Mouse (Mus musculus) right cerebral cortex, adult 2 months (tissue): Measurements from ENCODE around the gene Btbd1.
A peak's percentile ranks its signal among the peaks of the same experiment; 100 is the strongest.
"Not testable (repeated sequence)": the region's sequence is repeated elsewhere in the genome, so short reads cannot be mapped to it uniquely, and the experiment has no call there.

Experiments used
- DNase-seq, 2 experiments: peaks; one replicate each; pipeline ENCODE4 v3.0.0; 2021 to 2022; ENCODE audit warnings: low spot score in 2 of 2

The Btbd1 gene

DNA sequence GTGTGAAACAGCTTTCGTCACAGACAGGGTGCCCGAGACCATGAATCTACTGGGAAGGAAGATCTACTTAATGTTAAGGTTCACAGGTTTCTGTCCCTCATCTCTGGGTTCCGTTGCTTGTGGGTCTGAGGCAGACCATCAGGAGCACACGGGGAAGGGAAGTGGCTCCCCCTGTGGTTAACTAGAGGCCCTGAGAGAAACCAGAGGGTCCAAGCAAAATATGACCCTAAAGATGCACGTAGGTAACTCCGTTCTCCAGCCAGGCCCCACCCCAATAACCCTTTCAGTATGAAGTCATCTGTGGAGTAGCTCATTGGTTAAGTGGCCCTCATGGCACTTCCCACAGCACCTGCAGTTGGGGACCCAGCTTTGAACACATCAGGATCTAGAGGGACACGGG lies 20.4 kb upstream of the Btbd1 start:
- no peak for DNase-seq

DNA sequence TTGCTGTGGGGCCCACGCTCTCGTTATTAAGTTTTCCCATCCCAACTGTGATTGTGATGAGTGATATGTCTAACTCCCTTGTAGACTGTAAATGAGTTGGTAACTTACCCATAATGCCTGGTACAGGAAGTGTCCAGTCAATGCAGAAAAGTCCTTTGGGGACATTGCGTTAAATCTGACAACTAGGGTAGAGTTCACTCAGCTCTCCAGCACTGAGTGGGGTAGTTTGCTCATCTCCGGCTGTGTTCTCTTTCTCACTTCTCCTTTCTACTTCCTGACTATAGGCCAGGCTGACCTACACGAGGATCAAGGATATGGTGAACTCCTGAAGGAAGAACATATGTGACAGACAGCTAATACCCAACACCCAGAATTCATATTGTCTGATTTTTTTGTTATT lies 20.0 kb upstream of the Btbd1 start:
- DNase-seq: no peak

DNA sequence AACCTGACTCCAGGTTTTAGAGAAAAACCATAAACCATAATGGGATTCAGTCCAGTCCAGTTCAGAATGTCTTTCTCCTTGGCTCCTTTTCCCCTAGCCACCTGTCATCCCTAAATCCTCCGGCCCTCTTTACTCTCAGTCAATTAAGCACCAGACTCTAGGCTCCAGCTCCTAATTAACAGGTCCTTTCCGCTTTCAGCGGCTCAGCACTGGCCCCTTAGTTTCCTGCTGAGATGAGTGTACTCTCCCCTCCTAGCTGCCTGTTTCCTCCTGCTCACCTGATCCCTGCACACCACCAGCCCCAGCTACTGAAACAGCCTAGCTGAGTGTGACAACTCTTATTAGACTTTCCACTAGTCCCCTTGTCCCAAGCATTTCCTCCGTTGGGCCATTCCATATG lies 18.5 kb upstream of the Btbd1 start:
- DNase-seq: no peak

DNA sequence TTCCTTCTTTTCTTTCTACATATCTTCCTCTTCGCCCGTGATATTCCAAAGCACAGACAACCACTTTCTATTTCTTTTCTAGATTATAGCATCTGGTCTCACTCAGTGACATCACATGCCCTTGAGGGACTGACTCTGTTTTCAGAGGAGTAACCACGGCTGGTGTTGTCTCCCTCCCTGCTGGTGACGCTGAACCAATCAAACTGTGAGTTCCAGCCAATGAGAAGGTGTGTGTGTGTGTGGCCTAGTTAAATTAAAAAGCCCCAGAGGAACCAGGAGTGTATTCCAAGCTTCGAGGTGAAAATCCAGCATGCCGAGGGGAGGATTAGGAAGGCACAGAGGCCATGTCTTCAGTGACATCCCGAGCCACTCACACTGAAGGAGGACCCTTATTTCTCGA lies 17.8 kb upstream of the Btbd1 start:
- DNase-seq: no peak

DNA sequence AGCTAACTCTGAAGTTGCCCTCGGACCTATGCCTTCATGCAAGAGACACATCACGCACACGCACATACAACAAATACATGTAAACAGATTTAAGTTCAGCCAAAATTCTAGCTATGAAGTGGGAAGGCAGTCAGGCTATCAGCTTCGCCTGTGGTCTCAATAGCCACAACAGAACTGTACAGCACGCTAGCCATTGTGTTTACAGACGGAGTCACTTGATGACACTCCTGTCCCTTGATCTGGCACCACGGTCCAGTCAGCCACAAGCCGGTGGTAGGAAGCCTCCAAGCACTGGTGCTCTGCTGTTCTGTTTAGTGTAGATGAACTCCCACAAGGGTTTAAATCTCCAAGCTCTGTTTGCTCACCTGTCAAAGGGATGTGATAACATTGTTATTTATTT lies 16.8 kb upstream of the Btbd1 start:
- no peak for DNase-seq

DNA sequence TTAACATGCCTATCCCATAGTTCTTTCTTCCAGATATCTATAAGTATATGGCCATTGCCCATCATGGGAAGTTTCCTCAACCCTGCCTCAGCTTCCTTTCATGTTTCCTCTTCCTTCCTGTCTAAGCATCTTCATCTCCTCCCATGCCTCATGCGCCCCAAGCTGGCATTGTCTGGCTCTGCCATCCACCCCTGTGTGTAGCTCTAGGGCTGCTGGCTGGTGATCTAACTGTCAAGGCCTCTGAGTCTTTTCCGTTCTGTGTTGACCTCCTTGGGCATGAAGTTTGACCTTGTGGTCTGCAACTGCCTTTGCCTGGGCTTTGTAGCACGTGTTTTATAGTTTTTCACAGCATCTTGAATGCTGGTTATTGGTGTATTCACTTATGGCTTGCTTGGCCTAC lies 16.1 kb upstream of the Btbd1 start:
- DNase-seq: no peak

DNA sequence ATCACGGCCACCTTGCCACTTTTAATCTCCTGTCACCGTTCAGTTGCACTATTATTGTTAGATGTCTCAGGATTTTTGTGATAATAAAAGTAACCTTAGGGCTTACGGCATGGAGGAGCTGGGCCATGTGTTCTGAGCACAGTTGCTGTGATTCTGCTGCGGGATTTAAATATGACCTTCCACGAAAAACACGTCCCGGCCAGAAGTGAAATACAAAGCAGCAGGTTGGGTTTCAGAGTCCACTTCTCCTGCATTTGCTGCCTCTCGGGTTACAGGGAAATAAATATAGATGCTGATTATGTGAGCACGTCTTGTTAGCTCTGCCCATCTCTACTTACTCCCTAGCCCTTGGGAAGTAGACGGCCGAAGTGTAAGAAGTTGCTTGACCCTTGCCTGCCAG lies 15.6 kb upstream of the Btbd1 start:
- no peak for DNase-seq

DNA sequence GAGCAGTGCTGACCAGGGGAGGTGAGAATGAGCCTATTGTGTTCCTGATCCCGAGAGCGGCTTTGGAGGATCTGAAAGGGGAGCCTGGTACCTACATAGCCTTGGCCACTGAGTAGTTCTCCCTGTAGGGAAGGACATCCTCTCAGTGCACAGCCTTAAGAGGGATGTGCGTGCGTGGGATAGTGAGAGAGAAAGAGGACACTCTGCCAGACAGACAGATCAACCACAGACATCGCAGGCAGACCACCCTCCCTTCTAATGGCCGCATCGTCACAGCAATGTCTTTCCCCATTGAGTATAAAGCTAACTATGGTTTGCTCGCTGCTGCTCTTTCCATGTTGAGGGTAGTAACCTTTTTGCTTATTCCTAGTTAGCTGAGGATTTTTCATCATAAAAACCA lies 14.7 kb upstream of the Btbd1 start:
- no peak for DNase-seq

DNA sequence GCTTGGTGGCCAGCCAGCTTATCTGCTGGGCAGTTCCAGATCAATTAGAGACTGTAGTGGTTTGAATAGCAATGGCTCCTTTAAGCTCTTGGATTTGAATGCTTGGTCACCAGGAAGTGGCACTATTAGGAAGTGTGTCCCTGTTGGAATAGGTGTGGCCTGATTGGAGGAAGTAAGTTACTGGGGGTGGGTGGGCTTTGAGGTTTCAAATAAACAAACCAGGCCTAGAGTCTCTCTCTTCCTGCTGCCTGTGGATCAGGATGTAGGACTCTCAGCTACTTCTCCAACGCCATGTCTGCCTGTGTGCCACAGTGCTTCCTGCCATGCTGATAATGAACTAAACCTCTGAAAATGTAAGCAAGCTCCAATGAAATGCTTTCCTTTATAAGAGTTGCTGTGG lies 13.8 kb upstream of the Btbd1 start:
- DNase-seq: no peak

DNA sequence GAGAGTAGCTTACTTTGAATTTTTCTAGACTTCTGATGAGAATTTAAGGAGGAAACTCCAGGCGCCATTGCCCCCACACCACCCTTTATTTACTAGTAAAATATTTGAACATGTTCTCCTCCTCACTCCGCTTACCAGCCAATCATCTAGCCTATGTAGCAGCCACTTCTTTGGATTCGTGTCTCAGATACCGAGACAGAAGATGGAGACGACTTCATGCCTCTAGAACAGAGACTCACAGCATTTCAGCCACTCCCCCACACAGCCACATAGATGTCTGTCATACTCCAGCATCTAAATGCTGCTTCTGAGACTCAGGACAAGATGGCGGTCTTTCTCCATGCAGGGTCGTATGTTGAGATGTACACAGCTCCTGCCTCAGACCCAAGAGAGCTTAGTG lies 12.9 kb upstream of the Btbd1 start:
- DNase-seq: no peak

DNA sequence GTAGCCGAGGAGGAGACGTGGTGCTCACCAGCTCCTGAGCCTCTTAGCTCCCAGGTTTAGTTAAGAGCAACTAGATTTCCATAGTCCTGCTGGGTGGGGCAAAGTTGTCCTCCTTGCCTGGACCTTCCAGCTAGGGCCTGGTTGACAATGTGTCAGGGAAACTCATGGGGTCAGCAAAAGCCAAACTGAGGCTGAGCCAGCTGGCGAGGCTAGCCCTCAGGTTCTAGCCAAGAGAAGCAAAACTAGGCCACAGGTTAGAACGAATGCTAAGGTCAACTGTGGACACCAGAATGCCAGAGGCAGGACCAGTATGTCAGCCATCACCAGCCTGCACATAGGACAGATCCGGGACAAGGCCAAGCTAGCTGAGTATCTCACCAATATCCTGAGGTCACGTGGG lies 12.2 kb upstream of the Btbd1 start:
- DNase-seq: no peak

DNA sequence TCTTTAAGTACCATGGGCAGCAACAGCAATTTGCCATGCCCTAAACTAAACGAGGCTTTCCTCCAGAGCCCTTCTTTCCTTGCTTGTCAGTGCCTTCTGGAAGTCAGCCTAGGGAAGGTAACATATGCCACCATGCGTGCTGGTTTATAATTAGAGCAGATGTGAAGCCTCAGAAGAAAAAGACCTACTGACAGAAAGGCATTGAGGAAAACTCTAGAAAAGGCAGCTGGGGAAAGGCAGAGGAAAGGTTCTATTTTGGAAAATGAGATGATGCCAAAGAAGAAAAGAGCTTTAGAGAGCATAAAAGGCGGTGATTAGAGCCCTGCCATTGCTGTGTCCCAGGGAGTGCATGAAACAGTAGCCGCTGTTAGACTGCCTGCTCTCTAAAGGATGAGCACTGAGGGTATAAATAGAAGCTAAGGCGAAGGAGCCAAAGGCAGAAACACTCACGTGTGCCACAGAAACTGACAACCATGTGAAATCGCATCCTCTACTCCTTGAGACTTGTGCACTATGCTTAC lies 11.5 kb upstream of the Btbd1 start:
- no peak for DNase-seq

DNA sequence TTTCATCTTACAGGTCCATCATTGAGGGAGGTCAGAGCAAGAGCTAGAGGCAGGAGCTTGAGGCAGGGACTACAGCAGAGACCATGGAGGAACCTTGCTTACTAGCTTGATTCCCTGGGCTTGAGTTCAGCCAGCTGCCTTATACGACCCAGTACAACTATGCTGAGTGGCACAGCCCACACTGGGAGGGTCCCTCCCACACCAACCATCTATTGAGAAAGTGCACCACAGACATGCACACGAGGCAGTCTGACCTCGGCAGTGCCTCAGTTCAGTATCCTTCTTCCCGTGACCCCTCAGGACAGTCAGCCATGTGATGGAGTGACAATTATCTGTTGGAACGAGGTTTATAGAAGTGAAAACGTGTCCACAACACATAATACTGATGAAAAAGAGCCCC lies 10.5 kb upstream of the Btbd1 start:
- DNase-seq: no peak

DNA sequence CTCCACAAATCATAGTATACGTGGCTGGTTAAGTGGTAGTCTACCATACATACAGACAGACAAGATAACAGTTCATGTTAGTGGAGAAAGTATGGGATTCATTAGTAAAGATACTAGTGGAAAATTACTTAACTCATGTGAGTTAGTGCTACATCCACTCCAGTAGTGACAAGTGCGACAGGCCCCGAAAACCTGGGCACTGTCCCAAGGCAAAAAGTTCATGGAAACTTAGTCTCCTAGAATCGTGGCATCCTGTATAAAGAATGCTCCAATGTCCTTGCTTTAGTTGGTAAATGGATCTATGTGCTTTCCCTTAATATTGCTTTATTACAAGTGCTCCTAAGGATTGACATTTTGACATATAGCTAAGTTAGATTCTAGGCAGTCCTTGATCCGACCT lies 8.5 kb upstream of the Btbd1 start:
- not testable (repeated sequence) for DNase-seq

DNA sequence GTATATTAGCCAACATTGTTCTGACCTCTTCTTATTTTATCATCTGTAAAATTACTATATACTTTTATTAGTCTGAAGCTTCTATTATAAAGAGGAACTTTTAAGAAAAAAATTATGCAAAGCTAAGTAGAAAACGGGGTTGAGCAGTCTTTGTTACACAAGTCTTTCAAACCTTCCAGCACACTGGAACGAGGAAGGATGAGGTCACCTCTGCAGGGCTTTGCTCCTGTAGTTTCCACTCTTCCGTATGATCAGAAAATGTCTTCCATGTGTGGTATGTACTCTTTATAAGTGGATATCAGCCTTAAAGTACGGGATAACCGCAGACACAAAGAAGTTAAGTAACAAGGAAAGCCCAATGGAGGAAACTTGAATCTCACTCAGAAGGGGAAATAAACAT lies 6.2 kb upstream of the Btbd1 start:
- no peak for DNase-seq

DNA sequence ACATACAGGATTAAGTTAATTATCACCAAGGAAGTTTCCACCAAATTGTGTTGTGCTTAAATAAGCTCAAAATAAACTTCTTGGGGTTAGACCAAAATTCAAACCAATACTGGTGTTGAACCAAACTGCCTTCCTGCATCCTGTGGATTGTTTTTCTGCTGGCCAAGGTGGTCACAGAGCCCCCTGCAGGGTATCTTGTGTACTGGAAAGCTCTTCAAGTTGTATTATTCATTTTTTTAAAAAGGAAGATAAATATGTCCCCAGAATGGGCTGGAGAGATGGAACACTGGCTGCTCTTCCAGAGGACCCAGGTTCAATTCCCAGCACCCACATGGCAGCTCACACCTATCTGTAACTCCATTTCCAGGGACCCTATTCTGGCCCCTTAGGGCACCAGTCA lies 5.6 kb upstream of the Btbd1 start:
- DNase-seq: no peak

DNA sequence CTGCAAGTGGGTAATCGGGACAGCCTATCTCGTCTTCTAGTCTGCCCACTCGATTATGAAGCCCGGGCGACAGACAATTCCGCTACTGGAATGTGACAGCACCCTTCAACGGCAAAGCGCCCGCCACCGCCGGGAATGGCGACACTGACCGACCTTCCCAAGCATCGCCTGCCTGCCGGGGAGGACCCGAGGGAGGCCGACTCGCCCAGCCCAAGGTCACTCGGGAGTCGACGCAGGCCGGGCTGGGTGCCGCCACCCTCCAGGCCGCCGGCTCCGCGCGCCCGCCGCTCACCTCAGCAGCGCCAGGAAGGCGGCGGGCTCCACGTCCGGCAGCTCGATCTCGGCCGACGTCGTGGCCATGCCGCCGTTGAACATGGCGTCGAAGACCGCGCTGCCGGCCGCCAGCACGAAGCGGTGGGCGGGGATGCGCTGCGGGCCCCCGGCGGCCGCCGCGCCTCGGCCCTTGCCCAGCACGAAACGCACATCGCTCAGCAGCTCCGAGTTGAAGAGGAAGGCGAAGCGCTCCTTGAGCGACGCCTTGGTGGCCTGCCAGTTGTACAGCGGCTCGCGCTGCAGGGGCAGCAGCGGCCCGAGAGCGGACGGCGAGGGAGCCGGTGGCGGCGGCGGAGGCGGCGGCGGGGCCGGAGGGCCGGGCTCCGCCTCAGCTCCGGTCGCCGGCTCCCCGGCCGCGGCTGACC lies 401 bp downstream of the Btbd1 start:
- peak; percentile 43 to 57 for DNase-seq

DNA sequence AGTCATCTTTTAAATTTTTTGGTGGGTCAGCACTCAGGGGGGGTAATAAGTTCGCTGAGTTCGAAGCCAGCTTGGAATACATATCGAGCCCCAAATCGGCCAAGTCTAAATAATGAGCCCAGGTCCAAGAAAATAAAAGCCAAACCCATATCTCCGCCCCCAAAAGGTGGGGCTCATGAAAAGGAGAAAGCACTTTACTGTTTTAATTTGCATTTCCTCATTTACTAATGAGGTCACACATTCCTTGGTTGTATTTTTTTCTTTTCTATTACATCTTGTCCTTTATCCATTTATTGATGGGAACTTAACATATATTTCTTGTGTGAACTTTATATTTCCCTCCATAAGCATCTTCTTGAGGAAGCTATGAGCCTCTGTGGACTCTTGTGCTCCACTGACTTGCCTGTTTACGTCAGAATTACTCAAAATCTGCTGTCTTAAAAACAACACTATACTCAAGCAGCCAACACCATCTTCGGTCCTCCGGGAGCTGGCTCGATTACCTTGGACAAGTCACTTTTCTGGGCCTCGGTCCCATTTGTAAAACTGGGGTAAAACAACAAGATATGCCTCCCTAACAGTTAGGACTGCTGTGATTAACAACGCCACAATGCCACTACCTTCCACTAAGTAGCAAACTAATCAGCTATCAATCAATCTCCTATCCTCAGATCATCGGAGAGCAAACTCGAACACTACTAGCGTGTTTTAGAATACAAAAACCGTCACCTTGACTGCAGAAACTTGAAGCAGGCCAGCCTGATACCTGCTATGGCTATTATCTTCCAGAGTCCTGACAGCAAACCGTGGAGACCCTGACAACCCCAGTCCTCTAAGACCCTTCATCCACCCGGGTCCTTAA lies 1.2 kb downstream of the Btbd1 start:
- DNase-seq: peak in 1 of 2 experiments; percentile 50

DNA sequence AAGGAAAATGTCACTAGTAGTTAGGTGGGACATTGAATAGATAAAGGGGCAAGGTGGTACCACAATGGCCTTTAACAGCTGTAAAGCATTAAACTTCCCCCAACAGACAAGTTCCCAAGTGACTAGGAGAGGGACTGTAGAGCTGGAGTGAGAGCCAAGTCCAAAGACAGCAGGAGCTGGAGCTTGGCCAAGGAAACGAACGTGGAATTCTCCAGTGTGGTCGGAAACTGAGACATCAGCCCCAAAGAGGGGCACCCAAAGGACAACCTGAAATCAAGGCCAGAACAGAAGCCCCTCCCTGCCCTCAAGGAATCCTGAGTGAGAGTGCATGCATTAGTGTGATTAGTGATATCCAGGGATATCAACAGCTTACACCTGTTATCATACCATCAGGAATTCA lies 3.9 kb downstream of the Btbd1 start:
- no peak for DNase-seq

DNA sequence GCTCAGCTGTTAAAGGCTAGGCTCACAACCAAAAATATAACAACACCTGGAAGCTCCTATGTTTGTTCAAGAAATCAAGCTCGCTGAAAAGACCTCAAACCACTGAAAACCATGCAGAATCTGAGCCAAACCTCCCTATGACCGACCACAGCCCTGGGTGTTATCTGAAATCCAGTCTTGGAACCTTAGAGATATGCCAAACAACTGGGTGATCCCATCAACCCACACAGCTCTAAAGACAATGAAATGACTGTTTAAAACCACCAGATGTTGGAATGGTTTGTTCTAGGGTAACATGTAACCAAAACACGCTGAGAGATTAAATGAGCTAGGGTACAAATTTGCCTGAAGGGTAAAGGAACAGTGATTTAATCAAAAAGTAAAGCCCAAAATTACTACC lies 4.3 kb downstream of the Btbd1 start:
- no peak for DNase-seq

DNA sequence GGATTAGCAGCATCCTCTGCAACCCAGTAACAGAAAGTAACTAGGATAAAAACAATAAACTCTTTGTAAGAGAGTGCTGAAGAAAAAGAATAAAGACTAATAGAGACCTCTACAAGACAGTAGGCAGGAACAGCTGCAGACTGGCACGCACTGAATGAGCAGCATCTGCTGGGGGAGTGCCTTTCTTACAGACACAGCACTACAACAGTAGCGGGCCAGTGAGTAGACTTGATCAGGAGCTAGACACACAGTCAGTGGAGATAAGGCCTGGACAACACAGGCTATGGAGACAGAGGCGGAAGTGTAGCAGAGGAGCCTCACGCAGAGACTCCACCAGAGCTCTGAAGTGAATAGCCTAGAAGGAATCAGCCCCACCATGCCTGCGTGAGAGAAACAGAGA lies 23.2 kb downstream of the Btbd1 start:
- no peak for DNase-seq

DNA sequence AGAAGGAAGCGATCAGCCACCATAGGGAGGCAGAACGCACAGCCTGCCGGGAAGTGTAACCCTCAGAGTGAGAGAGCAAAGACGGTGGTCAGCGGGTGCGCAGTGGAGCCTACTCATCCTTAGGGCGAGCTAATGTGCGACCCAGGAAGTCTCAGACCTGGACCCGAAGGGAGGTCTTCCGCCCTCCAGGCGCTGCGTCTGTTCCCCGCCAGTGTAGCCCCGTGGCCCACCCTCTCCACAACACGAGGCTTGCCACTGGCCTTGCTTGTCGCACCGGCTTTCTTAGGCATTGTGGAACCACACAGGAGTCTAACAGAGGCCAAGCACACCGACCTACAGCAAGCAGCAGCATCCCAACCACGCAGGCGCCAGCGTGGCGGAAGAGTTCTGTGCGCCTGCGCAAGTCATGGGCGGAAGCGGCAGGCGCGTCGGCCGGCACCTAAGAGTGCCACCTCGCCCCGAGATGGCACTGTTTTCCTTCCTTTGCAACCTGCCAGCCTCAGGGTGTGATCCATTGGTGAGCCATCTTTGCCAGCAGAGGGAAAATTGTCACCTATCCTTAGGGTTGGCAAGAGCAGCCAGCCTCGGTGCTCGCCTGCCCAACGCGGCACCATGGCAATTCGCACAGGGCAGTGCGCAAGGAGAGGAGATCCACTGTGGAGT lies 40.0 kb downstream of the Btbd1 start, which contains the start of gene 3110040N11Rik:
TSS of gene 3110040N11Rik (minus strand) at position 384 of the 663 bp plus-strand sequence.
- DNase-seq: peak; percentile 79 to 86

DNA sequence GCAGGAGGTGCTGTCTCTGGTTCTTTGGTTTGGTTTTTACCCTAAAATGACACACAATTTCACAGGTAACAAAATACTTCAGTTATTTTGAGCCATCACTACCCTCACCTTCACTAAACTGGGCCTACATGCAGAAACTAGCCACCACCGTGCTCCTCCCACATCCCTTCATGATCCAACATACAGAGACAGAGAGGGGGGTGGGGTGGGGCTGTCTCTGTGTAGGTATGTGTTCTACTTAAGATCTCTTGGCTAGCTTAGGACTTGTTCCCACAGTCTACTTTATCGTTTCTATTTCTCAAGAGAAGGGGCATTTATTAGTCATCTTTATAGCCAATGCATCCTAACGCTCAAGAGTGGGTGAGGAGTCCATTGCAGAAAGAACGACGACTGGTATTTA lies 40.7 kb downstream of the Btbd1 start:
- DNase-seq: no peak
